Mouse (Mus musculus): ENCODE data around the gene Igsf10.

The Igsf10 gene

DNA sequence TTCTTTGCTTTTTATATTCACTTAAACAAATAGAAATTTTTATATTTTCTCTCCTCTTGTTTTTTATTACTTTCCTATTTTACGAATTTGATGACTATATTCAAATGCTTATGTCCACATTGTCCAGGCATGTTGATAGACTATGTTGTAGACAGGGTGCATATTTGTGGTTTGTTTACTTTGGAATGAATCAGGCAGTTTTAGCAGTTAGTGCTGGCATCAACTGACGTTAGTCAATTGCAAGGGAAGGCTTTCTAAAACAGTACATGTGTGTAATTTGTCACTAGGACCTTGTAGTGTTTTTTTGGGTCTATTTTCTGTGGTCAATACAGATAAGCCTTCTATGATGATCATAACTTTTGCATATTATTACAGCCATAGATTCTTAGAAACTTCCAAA, 53.6 kb downstream of the Igsf10 start:
- DNase-seq (ENCODE audit: low spot score) = no peak

DNA sequence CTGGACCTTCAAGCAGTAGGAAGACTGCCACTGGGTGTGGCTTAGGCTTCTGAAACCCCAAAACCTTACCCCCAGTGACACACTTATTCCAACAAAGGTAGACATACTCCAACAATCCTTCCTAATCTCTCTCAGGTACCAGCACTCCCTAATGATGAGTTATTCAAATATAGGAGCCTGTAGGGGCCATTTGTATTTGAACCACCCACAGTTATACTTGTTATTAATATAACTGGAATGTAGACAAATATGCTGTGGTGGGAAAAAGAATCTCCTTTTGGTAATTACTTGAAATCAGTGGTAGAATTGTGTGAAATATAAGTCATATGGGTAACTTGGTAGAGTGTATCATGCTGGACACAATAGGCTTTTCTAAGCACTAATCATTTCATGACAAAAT, 65.6 kb downstream of the Igsf10 start:
- no peak for DNase-seq (ENCODE audit: low spot score)

- no peak for DNase-seq (ENCODE audit: low spot score)
Observed at GRCm38 (mm10) chr3:59278254-59278533, 66.0 kb downstream of the Igsf10 start.

- DNase-seq (ENCODE audit: low spot score) = no peak
Observed at GRCm38 (mm10) chr3:59277502-59278253, 66.5 kb downstream of the Igsf10 start.

GRCm38 (mm10) chr3:59270811-59271210, 73.4 kb downstream of the Igsf10 start:
- DNase-seq (ENCODE audit: low spot score) = no peak

All from T-cell, adult 2 months (primary cell).